Mouse (Mus musculus) bone marrow macrophage, adult 2 months (primary cell): ENCODE results near the gene Ift122.

ENCODE experiments used
- CTCF ChIP-seq: IDR thresholded peaks from 2 replicates; pipeline ENCODE4 v1.5.1; 2012; ENCODE audit warnings: low read depth, mild to moderate bottlenecking, low read length, moderate library complexity
- POLR2A ChIP-seq: IDR thresholded peaks from 2 replicates; pipeline ENCODE4 v1.6.1; 2012; ENCODE audit warnings: mild to moderate bottlenecking, low read depth, low read length, borderline replicate concordance

GRCm38 (mm10) chr6:115860027-115860556 is 6.8 kb downstream of the Ift122 start:
- TF ChIP-seq CTCF = no peak
- no peak for TF ChIP-seq POLR2A
